Mouse (Mus musculus) erythroblast, embryonic 14.5 days (primary cell): ENCODE results near the gene Fn1.

Experiments
- GATA1 ChIP-seq: IDR thresholded peaks from 2 replicates; pipeline ENCODE4 v1.6.1; 2012; ENCODE audit warnings: low read length, inconsistent platforms, mixed read lengths
- TAL1 ChIP-seq: IDR thresholded peaks from 3 replicates; pipeline ENCODE4 v1.6.1; 2012; ENCODE audit warnings: low read length, inconsistent platforms, mixed read lengths

DNA sequence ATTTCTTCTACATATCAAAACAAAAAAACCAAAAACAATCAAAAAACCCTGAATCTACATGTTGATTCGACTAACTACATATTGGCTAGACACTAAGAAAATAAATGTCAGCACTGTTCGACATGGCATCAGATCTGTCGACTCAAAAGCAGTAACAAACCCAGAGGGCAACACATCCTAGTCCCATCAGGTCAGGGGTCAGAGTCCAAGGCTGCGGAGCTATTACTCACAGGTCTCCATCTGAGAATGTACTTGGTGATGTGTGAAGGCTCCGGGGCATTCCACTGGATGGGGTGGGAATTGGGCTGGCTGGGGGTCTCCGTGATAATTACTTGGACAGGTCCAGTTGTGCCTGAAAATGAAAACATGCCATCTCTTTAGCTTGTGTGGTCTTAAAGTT lies 21.2 kb downstream of the Fn1 start:
- TF ChIP-seq GATA1 (no peak), TAL1 (no peak)
